Mouse (Mus musculus): Measurements from ENCODE around the gene Sult4a1. TPM values are rescaled to one million over a fixed set of nuclear protein-coding genes. Genes with fewer than 3 reads are reported as not detected.
"Not testable (repeated sequence)": the region's sequence is repeated elsewhere in the genome, so short reads cannot be mapped to it uniquely, and the experiment has no call there.

Sult4a1 gene
- polyA plus RNA-seq, 1 experiment from 2014 or later, result 14.8 TPM

DNA sequence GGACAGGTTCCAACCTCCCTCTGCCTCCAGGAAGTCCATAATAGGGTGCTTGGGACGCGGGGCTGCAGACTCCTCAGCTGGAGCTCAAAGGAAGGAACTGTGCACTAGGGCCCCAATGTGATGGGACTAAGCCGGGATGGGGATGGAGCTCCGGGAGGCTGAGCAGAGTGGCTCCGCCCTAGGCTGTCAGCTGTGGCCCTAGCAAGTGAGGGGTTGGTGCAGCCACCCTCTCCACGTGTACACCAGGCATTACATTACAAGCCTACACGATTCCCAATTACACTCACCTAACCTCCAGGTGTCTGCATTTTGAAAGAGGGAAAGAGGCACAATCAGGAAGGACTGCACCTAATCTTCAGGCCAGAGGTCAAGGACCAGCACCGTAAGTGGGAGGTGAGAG, 17.5 kb upstream of the Sult4a1 start, which contains the start of gene Pnpla5:
Pnpla5 (minus strand) TSS at position 101 of the 400 bp plus-strand sequence.
- no peaks in the 10 kb centered on the region for H3K9me3 ChIP-seq
- H3K4me1 ChIP-seq (replicated peaks), result 0 out of 2 replicates have a peak, but pooled peaks cover 3% of the 10 kb centered on the region
- no peak for DNase-seq (ENCODE audit: low spot score)
- no peak within 1 kb of the TSS for H3K27ac ChIP-seq
- no peak within 1 kb of the TSS for H3K4me3 ChIP-seq
- 0 out of 2 replicates have a peak, but pooled peaks cover 4% of the 10 kb centered on the region for H3K27me3 ChIP-seq (ENCODE audit: insufficient read depth, poor library complexity, severe bottlenecking)
- WGBS, result 75% methylated on average over 8 of the region's 8 CpGs
- no peaks in the 10 kb centered on the region for H3K36me3 ChIP-seq

DNA sequence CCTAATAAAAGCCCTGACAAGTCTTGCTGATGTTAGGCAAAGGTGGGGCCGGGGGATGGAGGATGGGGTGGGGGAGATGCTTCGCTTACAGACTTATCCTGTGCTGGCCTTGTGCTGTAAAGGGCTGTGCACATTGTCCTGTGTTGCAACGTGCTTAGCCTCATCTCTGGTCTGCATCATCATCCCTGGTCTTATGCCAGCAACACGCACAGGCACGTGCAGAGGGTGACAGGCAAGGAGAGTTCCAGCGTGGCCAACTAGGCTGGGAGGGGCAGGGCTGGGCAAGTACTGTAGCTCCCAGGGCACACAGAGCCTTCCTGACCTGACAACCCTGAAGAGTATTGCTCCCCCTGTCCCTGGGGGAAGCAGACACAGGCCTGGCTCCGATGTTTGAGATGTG, 15.5 kb upstream of the Sult4a1 start:
- Histone ChIP-seq H3K27me3 (ENCODE audit: insufficient read depth, poor library complexity, severe bottlenecking) (0 out of 2 replicates have a peak, but pooled peaks cover 4% of the 10 kb centered on the region), H3K4me1 (replicated peaks) (no peaks in the 10 kb centered on the region), H3K36me3 (no peaks in the 10 kb centered on the region), H3K4me3 (no peak overlapping the region), H3K9me3 (0 out of 2 replicates have a peak, but pooled peaks cover 3% of the 10 kb centered on the region), H3K27ac (no peak overlapping the region)
- 81% methylated on average over 7 of the region's 7 CpGs for WGBS
- DNase-seq (ENCODE audit: low spot score), result no peak

DNA sequence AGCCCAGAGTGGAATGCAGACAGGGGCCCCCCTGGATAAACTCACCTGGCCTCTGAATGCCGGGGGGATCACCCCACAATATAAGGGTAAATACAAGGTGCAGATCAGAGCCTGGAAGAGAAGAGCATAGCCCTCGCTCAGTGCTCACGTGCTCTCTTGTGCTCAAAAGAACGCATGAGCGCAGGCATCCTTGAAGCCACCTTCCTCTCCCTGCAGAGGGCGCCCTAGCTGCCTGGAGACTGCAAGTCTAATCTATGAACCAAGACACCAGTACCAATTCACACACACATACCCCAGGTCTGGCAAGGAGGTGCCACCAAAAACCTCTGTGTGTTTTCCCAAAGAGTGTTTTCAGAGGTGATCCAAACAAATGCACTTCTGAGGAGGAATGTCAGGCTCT, 15.1 kb upstream of the Sult4a1 start:
- peak; percentile 61 for DNase-seq (ENCODE audit: low spot score)

DNA sequence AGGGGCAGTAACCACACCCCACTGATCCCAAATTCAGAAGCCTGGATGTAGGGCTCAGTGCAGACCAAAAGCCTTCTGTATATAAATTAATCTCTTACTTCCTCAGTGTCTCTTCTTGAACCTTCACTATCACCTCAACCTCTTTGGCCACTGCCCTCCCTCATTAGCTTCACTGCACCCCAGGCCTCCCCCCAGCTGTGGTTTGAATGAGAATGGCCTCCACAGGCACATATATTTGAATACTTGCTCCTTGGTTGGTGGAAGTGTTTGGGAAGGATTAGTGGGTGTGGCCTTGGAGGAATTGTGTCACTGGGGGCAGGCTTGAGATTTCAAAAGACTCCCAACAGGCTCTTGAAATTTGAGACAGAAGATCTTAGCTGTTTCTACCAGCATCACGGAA, 10.9 kb upstream of the Sult4a1 start:
- H3K4me1 ChIP-seq (replicated peaks), result no peaks in the 10 kb centered on the region
- H3K36me3 ChIP-seq, result no peaks in the 10 kb centered on the region
- 0 out of 2 replicates have a peak, but pooled peaks cover 4% of the 10 kb centered on the region for H3K27me3 ChIP-seq (ENCODE audit: insufficient read depth, poor library complexity, severe bottlenecking)
- no peak for DNase-seq (ENCODE audit: low spot score)
- 83% methylated on average over 1 of the region's 1 CpGs for WGBS
- H3K27ac ChIP-seq, result no peak overlapping the region
- H3K9me3 ChIP-seq, result 0 out of 2 replicates have a peak, but pooled peaks cover 3% of the 10 kb centered on the region
- no peak overlapping the region for H3K4me3 ChIP-seq

More for the DNA sequence above, 15.1 kb upstream of the Sult4a1 start:
- 29% methylated on average over 6 of the region's 6 CpGs for WGBS
- Histone ChIP-seq H3K27ac (no peak overlapping the region), H3K4me1 (replicated peaks) (no peaks in the 10 kb centered on the region), H3K27me3 (ENCODE audit: insufficient read depth, poor library complexity, severe bottlenecking) (0 out of 2 replicates have a peak, but pooled peaks cover 4% of the 10 kb centered on the region), H3K4me3 (no peak overlapping the region), H3K9me3 (0 out of 2 replicates have a peak, but pooled peaks cover 3% of the 10 kb centered on the region), H3K36me3 (no peaks in the 10 kb centered on the region)

DNA sequence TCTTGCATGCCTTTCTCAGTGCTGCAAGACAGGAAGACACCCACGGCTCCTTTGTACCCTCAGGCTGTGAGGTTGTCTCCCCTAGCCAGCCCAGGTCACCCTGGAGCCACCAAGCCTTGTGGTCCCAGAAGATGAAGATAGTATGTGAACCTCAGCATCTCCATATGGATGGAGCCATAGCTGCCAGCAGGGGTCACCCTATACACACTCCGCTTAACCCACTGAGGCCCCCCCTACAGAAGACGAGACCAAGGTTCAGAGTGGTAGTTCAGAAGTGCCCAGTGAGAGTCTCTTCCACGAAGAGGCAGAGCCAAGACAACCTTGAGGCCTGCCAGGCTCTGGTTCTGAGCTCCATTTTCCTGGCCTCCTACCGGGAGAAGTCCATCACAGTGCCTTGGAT, 10.2 kb upstream of the Sult4a1 start:
- 66% methylated on average over 5 of the region's 5 CpGs for WGBS
- no peak for DNase-seq (ENCODE audit: low spot score)
- Histone ChIP-seq H3K4me1 (replicated peaks) (no peaks in the 10 kb centered on the region), H3K4me3 (no peak overlapping the region), H3K27ac (no peak overlapping the region), H3K27me3 (ENCODE audit: insufficient read depth, poor library complexity, severe bottlenecking) (0 out of 2 replicates have a peak, but pooled peaks cover 4% of the 10 kb centered on the region), H3K9me3 (0 out of 2 replicates have a peak, but pooled peaks cover 3% of the 10 kb centered on the region), H3K36me3 (no peaks in the 10 kb centered on the region)

DNA sequence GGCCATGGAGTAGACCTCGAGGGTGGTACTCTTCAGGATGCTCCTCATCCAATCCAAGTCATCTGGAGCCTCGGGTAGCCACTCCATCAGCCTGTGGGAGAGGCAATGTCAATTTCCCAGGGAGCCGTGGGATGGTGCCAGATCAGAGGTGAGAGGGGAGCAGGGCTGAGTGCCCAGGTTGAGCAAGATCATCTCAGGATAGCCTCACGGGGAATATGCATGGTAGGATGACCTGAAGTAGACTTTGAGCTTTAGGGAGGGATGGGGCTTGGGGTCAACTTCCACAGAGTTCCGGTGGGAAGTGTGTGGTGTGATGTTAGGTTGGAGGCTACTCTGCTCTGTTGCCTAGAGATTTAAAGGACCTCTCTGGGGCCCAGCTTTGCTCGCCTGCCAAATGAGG, 8.3 kb upstream of the Sult4a1 start:
- DNase-seq (ENCODE audit: low spot score), result no peak
- H3K27ac ChIP-seq, result no peak overlapping the region
- no peak overlapping the region for H3K4me3 ChIP-seq
- no peaks in the 10 kb centered on the region for H3K4me1 ChIP-seq (replicated peaks)
- no peaks in the 10 kb centered on the region for H3K36me3 ChIP-seq
- H3K9me3 ChIP-seq, result 0 out of 2 replicates have a peak, but pooled peaks cover 3% of the 10 kb centered on the region
- 74% methylated on average over 6 of the region's 6 CpGs for WGBS
- 0 out of 2 replicates have a peak, but pooled peaks cover 4% of the 10 kb centered on the region for H3K27me3 ChIP-seq (ENCODE audit: insufficient read depth, poor library complexity, severe bottlenecking)

DNA sequence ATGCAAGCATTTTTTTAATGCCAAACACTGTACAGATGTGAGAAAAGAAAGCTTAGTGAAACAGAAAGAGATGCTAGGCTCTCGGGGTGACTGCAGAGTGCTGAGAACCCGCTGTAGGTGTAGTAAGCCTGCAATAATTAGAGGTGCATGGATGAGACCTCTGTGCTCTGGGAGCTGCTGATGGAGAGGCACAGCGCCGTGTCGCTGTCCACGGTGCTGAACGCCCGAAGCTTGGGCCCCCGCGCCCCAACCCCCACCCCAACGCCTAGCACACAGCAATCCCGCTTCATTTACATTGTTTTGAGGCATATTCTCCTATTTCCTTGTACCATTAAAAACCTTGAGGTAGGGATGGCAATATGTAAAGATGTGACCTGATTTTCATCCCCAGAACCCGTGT, 3.3 kb upstream of the Sult4a1 start:
- peak; percentile 41 for DNase-seq (ENCODE audit: low spot score)

DNA sequence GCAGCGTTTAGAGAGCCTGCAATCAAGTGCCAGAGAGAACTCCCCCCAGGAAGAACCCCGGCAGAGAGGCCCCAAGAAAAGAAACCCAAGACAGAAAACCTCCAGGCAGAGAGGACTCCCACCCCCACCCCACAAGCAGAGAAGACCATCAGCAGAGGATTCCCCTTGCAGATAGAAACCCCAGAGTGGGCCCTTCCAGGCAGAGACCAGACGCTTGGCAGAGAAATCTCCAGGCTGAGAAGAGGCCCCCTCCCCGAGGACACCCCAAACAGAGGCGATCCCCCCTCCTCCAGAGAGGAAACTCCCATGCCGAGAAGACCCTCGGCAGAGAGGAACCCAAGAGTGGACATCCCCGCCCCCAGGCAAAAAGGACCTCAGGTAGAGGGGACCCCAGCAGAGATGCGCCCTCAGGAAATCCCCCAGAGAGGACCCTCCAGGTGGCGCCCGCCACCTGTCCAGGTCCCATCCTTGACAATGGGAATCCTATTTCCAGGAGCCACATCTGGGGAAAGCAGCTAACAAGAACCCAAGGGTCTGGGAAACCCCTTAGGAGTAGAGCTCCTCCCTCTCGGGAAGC, 458 bp upstream of the Sult4a1 start:
- peaks cover 24% of the 10 kb centered on the region for H3K4me1 ChIP-seq (replicated peaks)
- 10% methylated on average over 12 of the region's 12 CpGs for WGBS
- H3K27ac ChIP-seq, result peak overlapping the region; percentile 69

More for the DNA sequence above, 3.3 kb upstream of the Sult4a1 start:
- WGBS, result 6% methylated on average over 13 of the region's 13 CpGs
- no peak overlapping the region for H3K27ac ChIP-seq
- H3K4me3 ChIP-seq, result no peak overlapping the region
- no peaks in the 10 kb centered on the region for H3K9me3 ChIP-seq
- H3K36me3 ChIP-seq, result no peaks in the 10 kb centered on the region
- H3K4me1 ChIP-seq (replicated peaks), result peaks cover 24% of the 10 kb centered on the region
- peaks cover 47% of the 10 kb centered on the region for H3K27me3 ChIP-seq (ENCODE audit: insufficient read depth, poor library complexity, severe bottlenecking)

DNA sequence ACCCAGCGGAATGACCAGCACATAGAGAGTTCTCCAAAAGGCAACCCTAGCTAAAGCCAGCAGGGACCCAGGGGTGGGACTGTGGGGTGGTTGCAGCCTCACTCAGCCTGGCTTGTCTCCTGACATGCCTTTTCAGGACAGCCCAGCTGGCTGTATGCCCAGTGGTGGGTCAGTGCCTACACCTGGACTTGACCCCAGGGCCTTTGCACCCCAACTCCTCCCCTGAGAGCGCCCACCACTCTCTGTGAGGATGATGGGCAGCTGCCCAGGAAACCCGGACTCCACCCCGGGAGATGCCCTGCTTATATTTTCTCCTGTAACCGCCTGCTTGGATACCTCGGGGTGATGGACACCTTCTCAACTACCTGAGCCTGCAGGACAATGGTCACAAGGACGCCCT, 928 bp downstream of the Sult4a1 start:
- no peak for DNase-seq (ENCODE audit: low spot score)
- peak overlapping the region; percentile 67 for H3K4me3 ChIP-seq
- H3K27me3 ChIP-seq (ENCODE audit: insufficient read depth, poor library complexity, severe bottlenecking), result peaks cover 53% of the 10 kb centered on the region
- no peaks in the 10 kb centered on the region for H3K9me3 ChIP-seq
- 82% methylated on average over 7 of the region's 7 CpGs for WGBS
- H3K27ac ChIP-seq, result no peak overlapping the region
- H3K4me1 ChIP-seq (replicated peaks), result peaks cover 24% of the 10 kb centered on the region
- H3K36me3 ChIP-seq, result no peaks in the 10 kb centered on the region

More for the DNA sequence above, 458 bp upstream of the Sult4a1 start:
- no peak for DNase-seq (ENCODE audit: low spot score)
- no peaks in the 10 kb centered on the region for H3K36me3 ChIP-seq
- H3K9me3 ChIP-seq, result no peaks in the 10 kb centered on the region
- H3K27me3 ChIP-seq (ENCODE audit: insufficient read depth, poor library complexity, severe bottlenecking), result peaks cover 53% of the 10 kb centered on the region
- peak overlapping the region; percentile 67 for H3K4me3 ChIP-seq

DNA sequence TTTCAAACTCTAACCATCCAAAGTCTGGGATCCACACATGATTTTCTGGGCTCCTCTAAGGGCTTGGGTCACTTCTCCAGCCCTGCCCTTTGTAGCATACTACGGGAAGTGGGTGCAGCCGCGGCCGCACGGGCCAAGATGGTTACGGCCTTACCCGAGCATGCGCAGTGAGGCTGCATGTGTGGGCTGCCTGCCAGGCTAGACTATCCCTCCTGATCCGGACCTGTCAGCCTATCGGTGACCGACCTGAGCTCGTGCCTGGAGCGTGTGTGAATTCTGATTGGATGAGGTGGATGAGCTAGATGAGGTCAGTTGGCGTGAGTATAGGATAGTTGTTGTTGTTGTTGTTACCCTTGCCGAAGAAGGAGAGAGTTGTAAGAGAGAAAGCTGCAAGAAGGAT, 8.0 kb downstream of the Sult4a1 start:
- H3K4me1 ChIP-seq (replicated peaks); H3K27me3 ChIP-seq (ENCODE audit: insufficient read depth, poor library complexity, severe bottlenecking); H3K9me3 ChIP-seq; DNase-seq (ENCODE audit: low spot score); H3K4me3 ChIP-seq; H3K36me3 ChIP-seq; H3K27ac ChIP-seq: not testable (repeated sequence)
- 81% methylated on average over 15 of the region's 15 CpGs for WGBS

DNA sequence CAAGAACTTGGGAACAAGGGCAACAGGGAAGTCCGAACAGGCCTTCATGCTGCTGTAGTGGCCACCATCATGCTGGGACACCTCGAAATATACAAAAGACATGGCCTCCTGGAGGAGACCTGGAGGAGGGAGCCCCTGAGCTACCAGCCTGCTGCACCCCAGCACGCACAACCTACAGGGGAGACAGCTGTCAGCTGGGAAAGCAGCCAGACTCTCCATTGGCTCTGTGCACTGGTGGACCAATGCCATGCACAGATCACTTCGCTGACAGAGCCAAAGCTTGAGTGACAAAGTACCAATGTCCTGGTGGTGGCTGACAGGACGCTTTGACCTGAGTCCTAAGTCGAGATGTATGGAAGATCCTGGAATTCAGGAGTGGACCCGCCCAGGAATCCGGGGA, 9.5 kb downstream of the Sult4a1 start:
- Histone ChIP-seq H3K27me3 (ENCODE audit: insufficient read depth, poor library complexity, severe bottlenecking) (no peaks in the 10 kb centered on the region), H3K36me3 (no peaks in the 10 kb centered on the region), H3K4me3 (no peak overlapping the region), H3K4me1 (replicated peaks) (no peaks in the 10 kb centered on the region), H3K27ac (no peak overlapping the region), H3K9me3 (no peaks in the 10 kb centered on the region)
- no peak for DNase-seq (ENCODE audit: low spot score)
- WGBS, result 93% methylated on average over 8 of the region's 8 CpGs

DNA sequence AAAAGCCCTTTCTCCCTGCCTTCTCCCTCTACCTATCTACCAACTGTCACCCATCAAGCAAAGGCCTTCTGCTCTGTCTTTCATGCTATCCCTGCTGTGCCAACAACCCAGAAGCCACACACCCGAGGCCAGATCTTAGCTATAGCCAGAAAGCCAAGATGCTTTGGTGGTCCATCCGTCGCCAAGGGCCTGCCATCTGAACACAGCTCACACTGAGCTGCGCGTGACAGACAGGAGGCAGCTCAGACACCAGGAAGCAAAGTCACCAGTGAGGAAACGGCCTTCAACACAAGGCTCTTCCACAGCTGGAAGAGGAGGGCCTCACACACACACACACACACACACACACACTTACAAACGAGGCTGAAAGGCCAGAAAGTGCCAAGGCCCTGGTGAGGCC, 10.6 kb downstream of the Sult4a1 start:
- no peaks in the 10 kb centered on the region for H3K27me3 ChIP-seq (ENCODE audit: insufficient read depth, poor library complexity, severe bottlenecking)
- no peak overlapping the region for H3K27ac ChIP-seq
- H3K9me3 ChIP-seq, result no peaks in the 10 kb centered on the region
- DNase-seq (ENCODE audit: low spot score), result no peak
- no peaks in the 10 kb centered on the region for H3K4me1 ChIP-seq (replicated peaks)
- H3K36me3 ChIP-seq, result no peaks in the 10 kb centered on the region
- 67% methylated on average over 7 of the region's 7 CpGs for WGBS
- no peak overlapping the region for H3K4me3 ChIP-seq

DNA sequence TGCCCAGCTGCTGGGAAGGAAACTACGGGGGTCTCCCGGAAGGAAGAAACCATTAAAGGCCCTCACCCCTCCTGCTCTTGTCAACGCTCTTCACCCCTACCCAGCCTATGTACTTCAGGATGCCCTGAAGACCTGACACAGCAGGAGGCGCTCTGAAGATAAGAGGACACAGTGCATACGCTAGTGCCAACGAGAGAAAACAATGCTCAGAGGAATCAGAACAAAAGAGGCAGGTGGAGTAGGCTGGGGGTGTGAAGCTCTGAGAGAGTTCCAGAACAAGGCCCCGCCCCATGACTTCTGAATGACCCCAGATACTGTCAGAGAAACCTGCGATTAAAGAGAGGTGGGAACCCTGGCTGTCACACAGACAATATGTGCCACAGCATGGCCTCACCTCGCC, 18.8 kb downstream of the Sult4a1 start:
- Histone ChIP-seq H3K27me3 (ENCODE audit: insufficient read depth, poor library complexity, severe bottlenecking) (no peaks in the 10 kb centered on the region), H3K27ac (no peak overlapping the region), H3K4me1 (replicated peaks) (peaks cover 9% of the 10 kb centered on the region), H3K4me3 (no peak overlapping the region), H3K36me3 (no peaks in the 10 kb centered on the region), H3K9me3 (no peaks in the 10 kb centered on the region)
- no peak for DNase-seq (ENCODE audit: low spot score)
- 43% methylated on average over 9 of the region's 9 CpGs for WGBS

All from hindbrain, embryonic 10.5 days (tissue).